Mouse (Mus musculus) C2C12 (cell line): ENCODE results near the gene Ankdd1a. TPM values are rescaled to one million over a fixed set of nuclear protein-coding genes. Genes with fewer than 3 reads are reported as not detected.

Experiments used
- H3K27me3 ChIP-seq: one replicate; pipeline ENCODE4 v1.6.1; 2011; ENCODE audit not compliant: control insufficient read depth, insufficient read depth, insufficient read length
- H3K36me3 ChIP-seq: one replicate; pipeline ENCODE4 v1.6.1; 2011; ENCODE audit not compliant: control insufficient read depth, insufficient read depth
- H3K4me3 ChIP-seq: one replicate; pipeline ENCODE4 v1.5.1; 2011; ENCODE audit warnings: mild to moderate bottlenecking, control low read depth; ENCODE audit not compliant: poor library complexity, insufficient read depth, severe bottlenecking
- H3K79me2 ChIP-seq: one replicate; pipeline ENCODE4 v1.6.1; 2011; ENCODE audit not compliant: control insufficient read depth, insufficient read depth
- H3K79me3 ChIP-seq: one replicate; pipeline ENCODE4 v1.6.1; 2011; ENCODE audit warnings: low read depth, control low read depth
- H3ac ChIP-seq: one replicate; pipeline ENCODE3; 2011; ENCODE audit warnings: low read depth; ENCODE audit not compliant: control insufficient read depth, insufficient read length
- CEBPB ChIP-seq: IDR thresholded peaks from one replicate; pipeline ENCODE4 v1.6.1; 2011; ENCODE audit warnings: low read depth, mild to moderate bottlenecking, control low read depth, moderate library complexity
- CTCF ChIP-seq: IDR thresholded peaks from one replicate; pipeline ENCODE4 v1.5.1; 2011; ENCODE audit not compliant: control insufficient read depth, insufficient read depth, insufficient read length
- FOSL1 ChIP-seq: IDR thresholded peaks from one replicate; pipeline ENCODE4 v1.8.0; 2011; ENCODE audit warnings: mild to moderate bottlenecking, low read length; ENCODE audit not compliant: poor library complexity, insufficient read depth, severe bottlenecking
- MAX ChIP-seq: IDR thresholded peaks from one replicate; pipeline ENCODE4 v1.6.1; 2011; ENCODE audit warnings: mild to moderate bottlenecking, control low read depth
- MYOD1 ChIP-seq: IDR thresholded peaks from one replicate; pipeline ENCODE4 v1.6.1; 2011; ENCODE audit warnings: low read depth; ENCODE audit not compliant: control insufficient read depth, insufficient read length
- MYOG ChIP-seq: IDR thresholded peaks from one replicate; pipeline ENCODE4 v1.6.1; 2011; ENCODE audit not compliant: control insufficient read depth, insufficient read length; ENCODE audit errors: extremely low read depth
- USF1 ChIP-seq: IDR thresholded peaks from one replicate; pipeline ENCODE4 v1.6.1; 2011; ENCODE audit warnings: low read depth, mild to moderate bottlenecking, control low read depth, moderate library complexity
- polyA plus RNA-seq: library from polyadenylated mRNA; unstranded; fragments of >200 nt; fragmentation: generic; extraction: Trizol; gene quantifications from one replicate; pipeline ENCODE4 v1.2.1, GENCODE M21; 2012; ENCODE audit warnings: missing spikeins

Ankdd1a gene
- polyA plus RNA-seq, 1 experiment, result not detected

GRCm38 (mm10) chr9:65541126-65542068 lies 21.4 kb upstream of the Ankdd1a start:
- Histone ChIP-seq H3K79me3 (no peaks in the 10 kb centered on the region), H3ac (peak overlapping the region; percentile 50), H3K79me2 (no peaks in the 10 kb centered on the region), H3K4me3 (no peak overlapping the region), H3K36me3 (no peaks in the 10 kb centered on the region), H3K27me3 (no peaks in the 10 kb centered on the region)
- TF ChIP-seq MAX (peak; percentile 54), MYOG (no peak), CEBPB (peak; percentile 61), CTCF (no peak), FOSL1 (peak; percentile 33), MYOD1 (no peak), USF1 (peak; percentile 88)

- no peak for TF ChIP-seq MAX
- no peak for TF ChIP-seq CTCF
- no peak for TF ChIP-seq MYOD1
- no peak for TF ChIP-seq CEBPB
- no peak overlapping the region for H3K4me3 ChIP-seq
- no peaks in the 10 kb centered on the region for H3K36me3 ChIP-seq
- H3K27me3 ChIP-seq, result no peaks in the 10 kb centered on the region
- H3ac ChIP-seq, result no peak overlapping the region
- no peaks in the 10 kb centered on the region for H3K79me3 ChIP-seq
- H3K79me2 ChIP-seq, result no peaks in the 10 kb centered on the region
These were observed 19.7 kb upstream of the Ankdd1a start for GRCm38 (mm10) chr9:65539697-65540096.

GRCm38 (mm10) chr9:65537901-65538630 lies 18.1 kb upstream of the Ankdd1a start:
- Histone ChIP-seq H3K36me3 (no peaks in the 10 kb centered on the region), H3K79me2 (no peaks in the 10 kb centered on the region), H3K27me3 (no peaks in the 10 kb centered on the region), H3ac (no peak overlapping the region), H3K79me3 (no peaks in the 10 kb centered on the region), H3K4me3 (no peak overlapping the region)
- no peak for TF ChIP-seq MAX

- Histone ChIP-seq H3ac (no peak overlapping the region), H3K4me3 (no peak overlapping the region), H3K36me3 (no peaks in the 10 kb centered on the region), H3K79me2 (no peaks in the 10 kb centered on the region), H3K27me3 (no peaks in the 10 kb centered on the region), H3K79me3 (no peaks in the 10 kb centered on the region)
- no peak for TF ChIP-seq CTCF
These were observed 16.5 kb upstream of the Ankdd1a start for GRCm38 (mm10) chr9:65536491-65536890.

- Histone ChIP-seq H3ac (no peak overlapping the region), H3K36me3 (no peaks in the 10 kb centered on the region), H3K27me3 (no peaks in the 10 kb centered on the region), H3K4me3 (no peak overlapping the region), H3K79me2 (no peaks in the 10 kb centered on the region), H3K79me3 (no peaks in the 10 kb centered on the region)
- TF ChIP-seq MAX (no peak), MYOD1 (no peak), MYOG (no peak), CTCF (no peak), FOSL1 (no peak), CEBPB (no peak), USF1 (no peak)
These were observed 15.9 kb upstream of the Ankdd1a start for GRCm38 (mm10) chr9:65535789-65536469.

- TF ChIP-seq CTCF (no peak), MAX (no peak), MYOD1 (no peak), CEBPB (no peak), FOSL1 (no peak), USF1 (no peak), MYOG (no peak)
- H3K79me2 ChIP-seq, result no peaks in the 10 kb centered on the region
- no peaks in the 10 kb centered on the region for H3K36me3 ChIP-seq
- H3ac ChIP-seq, result no peak overlapping the region
- H3K79me3 ChIP-seq, result no peaks in the 10 kb centered on the region
- H3K27me3 ChIP-seq, result no peaks in the 10 kb centered on the region
- no peak overlapping the region for H3K4me3 ChIP-seq
These were observed 15.3 kb upstream of the Ankdd1a start for GRCm38 (mm10) chr9:65535191-65535722.
